Mouse (Mus musculus): ENCODE data around the gene Uhrf1bp1. TPM values are rescaled to one million over a fixed set of nuclear protein-coding genes. Genes with fewer than 3 reads are reported as not detected.

Gene Uhrf1bp1
- total and polyA plus RNA-seq, 3 experiments = 23.1 to 43.6 TPM; not detected in 1

GRCm38 (mm10) chr17:27886499-27887210 lies 30.4 kb downstream of the Uhrf1bp1 start:
- H3K4me1 ChIP-seq (ENCODE audit: control insufficient read depth in 1 of 2, insufficient read depth in 2 of 2, low read length in 2 of 2) = no peaks in the 10 kb centered on the region
- peaks cover 0 to 19% of the 10 kb centered on the region in 2 experiments; a peak in 2 of 4 replicates for H3K36me3 ChIP-seq (ENCODE audit: control insufficient read depth in 1 of 2, insufficient read depth in 2 of 2, low read length in 2 of 2)
- TF ChIP-seq GABPA (IDR thresholded peaks at IDR 0.05; ENCODE audit: low read depth, low read length) (no peak), RCOR1 (IDR thresholded peaks at IDR 0.05; ENCODE audit: low read depth, low read length) (no peak), NRF1 (IDR thresholded peaks at IDR 0.05; ENCODE audit: insufficient read depth, low read depth, low read length, poor library complexity, severe bottlenecking) (no peak), POLR2A (IDR thresholded peaks at IDR 0.05; ENCODE audit: control insufficient read depth in 1 of 2, insufficient read depth in 1 of 2, low read depth in 1 of 2, low read length in 2 of 2, poor library complexity in 1 of 2) (no peak), GATA1 (IDR thresholded peaks at IDR 0.05; ENCODE audit: low read depth, low read length) (no peak), ETS1 (IDR thresholded peaks at IDR 0.05; ENCODE audit: low read depth, low read length) (no peak), CHD2 (IDR thresholded peaks at IDR 0.05; ENCODE audit: low read length) (no peak), NELFE (IDR thresholded peaks at IDR 0.05; ENCODE audit: low read depth, low read length) (no peak), USF2 (IDR thresholded peaks at IDR 0.05; ENCODE audit: borderline replicate concordance in 1 of 2, insufficient read depth in 1 of 2, low read depth in 1 of 2, low read length in 2 of 2) (no peak), HCFC1 (IDR thresholded peaks at IDR 0.05; ENCODE audit: low read depth, low read length) (no peak), ZKSCAN1 (IDR thresholded peaks at IDR 0.05; ENCODE audit: low read depth, low read length) (no peak), JUND (IDR thresholded peaks at IDR 0.05; ENCODE audit: low read depth, low read length) (no peak), POLR2AphosphoS5 (IDR thresholded peaks at IDR 0.05; ENCODE audit: borderline replicate concordance, low read depth, low read length) (no peak), ZMIZ1 (IDR thresholded peaks at IDR 0.05; ENCODE audit: low read depth, low read length) (no peak), POLR2AphosphoS2 (IDR thresholded peaks at IDR 0.05; ENCODE audit: low read length) (no peak), MYC (IDR thresholded peaks at IDR 0.05; ENCODE audit: low read depth, low read length) (no peak), TAL1 (IDR thresholded peaks at IDR 0.05; ENCODE audit: low read length) (no peak), KAT2A (conservative IDR thresholded peaks at IDR 0.05; ENCODE audit: low read depth, low read length) (no peak), SMC3 (IDR thresholded peaks at IDR 0.05; ENCODE audit: low read depth, low read length) (no peak)
- no peak overlapping the region for H3K9ac ChIP-seq (ENCODE audit: control insufficient read depth, low read depth, low read length, poor library complexity, severe bottlenecking)
- H3K4me3 ChIP-seq (ENCODE audit: control insufficient read depth in 1 of 2, insufficient read depth in 1 of 2, low read depth in 2 of 2, low read length in 2 of 2) = no peak overlapping the region
- H3K79me2 ChIP-seq (ENCODE audit: control insufficient read depth, insufficient read depth, low read length, poor library complexity) = 0 out of 2 replicates have a peak, but pooled peaks cover 2% of the 10 kb centered on the region
- no peaks in the 10 kb centered on the region for H3K9me3 ChIP-seq (replicated peaks; ENCODE audit: insufficient read depth, low read length)
- no peaks in the 10 kb centered on the region for H3K27me3 ChIP-seq (ENCODE audit: control insufficient read depth in 1 of 2, insufficient read depth in 2 of 2, low read length in 2 of 2)
- H3K27ac ChIP-seq (ENCODE audit: control insufficient read depth, low read depth, low read length) = no peak overlapping the region
- DNase-seq (ENCODE audit: low read depth, low spot score) = no peak

Measured in MEL (cell line).